Mouse (Mus musculus): ENCODE data around the gene Slc22a23. TPM values are rescaled to one million over a fixed set of nuclear protein-coding genes. Genes with fewer than 3 reads are reported as not detected.
A peak's percentile ranks its signal among the peaks of the same experiment; 100 is the strongest.

The Slc22a23 gene
- total and polyA plus RNA-seq, 2 experiments from 2014 or later: 14.9 to 145 TPM

DNA sequence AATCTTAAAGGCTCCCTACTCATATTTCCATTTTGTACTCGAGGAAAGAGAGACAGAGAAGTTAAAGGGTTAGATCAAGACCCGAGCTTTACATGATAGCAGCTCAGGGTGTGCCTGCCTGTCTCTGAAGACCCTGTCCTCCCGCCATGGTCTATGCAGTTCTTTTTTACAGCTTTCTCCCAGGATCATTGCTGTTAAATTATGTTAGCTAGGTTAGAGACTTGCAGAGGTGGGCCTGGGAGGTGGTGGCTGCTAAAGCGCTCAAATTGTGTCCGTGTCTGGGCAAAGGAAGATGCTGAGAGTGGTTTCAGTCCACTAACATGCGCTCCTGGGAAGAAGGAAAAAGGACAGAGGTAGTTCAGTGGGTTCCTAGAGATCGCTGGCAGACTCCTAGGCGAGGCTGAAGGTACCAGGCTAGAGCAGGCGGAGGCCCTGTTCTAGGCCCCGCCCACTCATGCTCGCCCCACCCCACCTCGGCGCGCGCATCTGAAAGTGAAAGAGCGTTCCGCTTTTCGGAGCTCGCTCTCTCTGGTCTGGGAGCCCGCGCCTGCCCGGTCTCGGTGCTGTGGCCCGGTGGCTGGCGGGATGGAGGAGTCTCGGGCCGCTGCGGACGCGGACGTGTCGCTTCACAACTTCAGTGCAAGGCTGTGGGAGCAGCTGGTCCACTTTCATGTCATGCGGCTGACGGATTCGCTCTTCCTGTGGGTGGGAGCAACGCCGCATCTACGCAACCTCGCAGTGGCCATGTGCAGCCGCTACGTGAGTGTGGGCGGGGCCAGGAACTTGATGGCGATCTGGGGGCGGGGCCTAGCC is 182.3 kb downstream of the Slc22a23 start, which contains the start of gene Psmg4:
Gene Psmg4 (plus strand): TSS at position 474 of the 813 bp plus-strand sequence.
- peak; percentile 96 for ATAC-seq (ENCODE audit: low FRiP score)
- Histone ChIP-seq H3K4me2 (ENCODE audit: low read depth, low read length, poor library complexity, severe bottlenecking) (peak within 1 kb of the TSS; percentile 81), H3K4me1 (ENCODE audit: insufficient read depth, low read length) (no peaks in the 10 kb centered on the region), H3K9ac (replicated peaks; ENCODE audit: low read length, poor library complexity, severe bottlenecking) (peak within 1 kb of the TSS; percentile 64), H3K36me3 (ENCODE audit: insufficient read depth, low read length) (peaks cover 5% of the 10 kb centered on the region), H3K4me3 (ENCODE audit: low read depth, low read length) (peak within 1 kb of the TSS; percentile 66), H3K27me3 (ENCODE audit: insufficient read depth, low read length) (no peaks in the 10 kb centered on the region), H3K27ac (ENCODE audit: low read depth, low read length) (peak within 1 kb of the TSS; percentile 86), H3K9me3 (ENCODE audit: low read length) (no peaks in the 10 kb centered on the region)
- TF ChIP-seq CTCF (IDR thresholded peaks at IDR 0.05): no peak
- DNase-seq (ENCODE audit: low spot score): peak; percentile 92
- 4% methylated on average over 44 of the region's 44 CpGs for WGBS

- Histone ChIP-seq H3K4me1 (ENCODE audit: insufficient read depth, low read length) (no peaks in the 10 kb centered on the region), H3K36me3 (ENCODE audit: insufficient read depth, low read length) (no peaks in the 10 kb centered on the region), H3K9me3 (ENCODE audit: low read length) (no peaks in the 10 kb centered on the region), H3K27me3 (ENCODE audit: insufficient read depth, low read length) (no peaks in the 10 kb centered on the region), H3K27ac (ENCODE audit: low read depth, low read length) (no peak overlapping the region), H3K9ac (replicated peaks; ENCODE audit: low read length, poor library complexity, severe bottlenecking) (no peak overlapping the region), H3K4me2 (ENCODE audit: low read depth, low read length, poor library complexity, severe bottlenecking) (no peak overlapping the region), H3K4me3 (ENCODE audit: low read depth, low read length) (no peak overlapping the region)
- no peak for ATAC-seq (ENCODE audit: low FRiP score)
- DNase-seq (ENCODE audit: low spot score): no peak
- TF ChIP-seq CTCF (IDR thresholded peaks at IDR 0.05): no peak
- 97% methylated on average over 1 of the region's 1 CpGs for WGBS
These were observed 185.1 kb downstream of the Slc22a23 start for GRCm38 (mm10) chr13:34159926-34160325.

DNA sequence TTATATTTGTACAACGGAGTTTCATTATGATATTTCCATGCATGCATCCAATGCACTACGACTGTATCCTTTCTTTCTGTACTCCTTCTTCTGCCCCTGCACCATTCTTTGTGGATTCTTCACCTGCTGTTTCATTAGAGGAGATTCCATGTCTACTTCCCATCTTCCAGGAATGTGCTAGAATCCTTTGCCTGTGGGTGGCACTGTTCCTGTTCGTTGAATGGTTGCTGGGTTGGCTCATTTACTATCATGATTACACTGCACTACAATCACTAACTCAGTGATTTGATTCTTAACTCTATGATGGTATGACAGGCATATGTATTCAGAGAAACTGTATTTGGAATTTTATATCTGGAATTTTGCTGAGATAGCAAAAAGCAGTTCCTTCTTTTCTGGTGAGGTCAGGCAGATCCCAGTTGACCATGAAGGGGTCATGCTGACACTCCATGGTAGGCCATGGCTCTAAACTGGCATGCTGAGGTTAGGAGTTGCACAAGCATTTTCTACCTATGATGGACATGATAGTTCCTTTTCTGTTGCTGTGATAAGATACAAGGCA is 187.3 kb downstream of the Slc22a23 start:
- no peak overlapping the region for H3K4me3 ChIP-seq (ENCODE audit: low read depth, low read length)
- no peaks in the 10 kb centered on the region for H3K27me3 ChIP-seq (ENCODE audit: insufficient read depth, low read length)
- H3K36me3 ChIP-seq (ENCODE audit: insufficient read depth, low read length): no peaks in the 10 kb centered on the region
- H3K9ac ChIP-seq (replicated peaks; ENCODE audit: low read length, poor library complexity, severe bottlenecking): no peak overlapping the region
- no peak overlapping the region for H3K4me2 ChIP-seq (ENCODE audit: low read depth, low read length, poor library complexity, severe bottlenecking)
- no peaks in the 10 kb centered on the region for H3K9me3 ChIP-seq (ENCODE audit: low read length)
- DNase-seq (ENCODE audit: low spot score) (no peak), ATAC-seq (ENCODE audit: low FRiP score) (no peak)
- WGBS: 88% methylated on average over 3 of the region's 3 CpGs
- H3K4me1 ChIP-seq (ENCODE audit: insufficient read depth, low read length): no peaks in the 10 kb centered on the region
- no peak overlapping the region for H3K27ac ChIP-seq (ENCODE audit: low read depth, low read length)
- TF ChIP-seq CTCF (IDR thresholded peaks at IDR 0.05): peak; percentile 52

DNA sequence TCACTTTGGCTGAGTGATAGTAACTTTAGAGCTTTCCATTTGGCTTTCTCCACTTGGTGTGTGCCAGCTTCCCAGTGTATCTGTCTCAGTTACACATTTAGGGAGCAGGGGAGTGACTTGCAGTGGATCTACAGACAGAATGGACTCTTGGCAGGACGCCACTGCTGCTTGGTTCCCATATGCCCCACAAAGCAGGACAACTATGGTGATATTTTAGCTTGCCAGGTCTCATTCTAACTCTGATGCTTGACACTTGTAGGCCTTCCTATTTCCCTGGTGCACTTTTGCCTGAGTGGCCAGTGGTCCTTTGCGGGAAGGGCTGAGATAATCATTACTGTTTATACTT is 188.2 kb downstream of the Slc22a23 start:
- ATAC-seq (ENCODE audit: low FRiP score) (no peak), DNase-seq (ENCODE audit: low spot score) (peak; percentile 80)
- Histone ChIP-seq H3K9me3 (ENCODE audit: low read length) (no peaks in the 10 kb centered on the region), H3K27ac (ENCODE audit: low read depth, low read length) (no peak overlapping the region; the same call in 1 of the 2 replicates), H3K36me3 (ENCODE audit: insufficient read depth, low read length) (no peaks in the 10 kb centered on the region), H3K4me3 (ENCODE audit: low read depth, low read length) (no peak overlapping the region), H3K4me1 (ENCODE audit: insufficient read depth, low read length) (no peaks in the 10 kb centered on the region), H3K9ac (replicated peaks; ENCODE audit: low read length, poor library complexity, severe bottlenecking) (no peak overlapping the region), H3K4me2 (ENCODE audit: low read depth, low read length, poor library complexity, severe bottlenecking) (no peak overlapping the region), H3K27me3 (ENCODE audit: insufficient read depth, low read length) (no peaks in the 10 kb centered on the region)
- WGBS: 64% methylated on average over 2 of the region's 2 CpGs
- TF ChIP-seq CTCF (IDR thresholded peaks at IDR 0.05): no peak

DNA sequence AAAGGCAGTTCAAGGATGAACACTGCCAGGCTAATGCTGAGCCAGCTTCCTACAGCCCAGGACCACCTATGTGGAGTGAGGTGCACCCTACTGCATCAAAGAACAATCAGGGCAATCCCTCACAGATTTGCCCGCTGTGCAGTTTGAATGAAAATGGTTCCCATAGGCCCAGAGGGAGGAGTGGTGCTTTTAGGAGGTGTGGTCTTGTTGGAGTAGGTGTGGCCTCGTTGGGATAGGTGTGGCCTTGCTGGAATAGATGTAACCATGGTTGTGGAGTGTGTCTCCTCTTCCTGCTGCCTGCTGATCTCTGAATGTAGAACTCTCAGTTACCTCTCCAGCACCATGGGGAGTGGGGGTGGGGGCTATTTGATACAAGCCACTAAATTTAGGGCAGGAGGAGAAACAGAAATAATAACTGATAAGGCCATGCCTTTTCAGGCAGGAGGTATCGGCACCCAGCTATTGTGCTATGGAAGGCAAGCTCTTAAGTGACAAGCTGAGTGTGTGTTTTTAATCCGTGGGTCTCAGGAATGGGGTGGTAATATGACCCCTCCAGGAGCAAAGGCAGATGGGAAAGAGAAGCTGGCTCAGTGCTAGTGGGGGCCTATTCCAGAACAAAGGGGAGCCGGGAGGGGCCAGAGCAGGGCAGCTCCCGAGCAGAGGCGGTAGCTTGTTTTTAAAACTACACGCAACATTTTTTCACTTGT is 188.7 kb downstream of the Slc22a23 start:
- ATAC-seq (ENCODE audit: low FRiP score) (no peak), DNase-seq (ENCODE audit: low spot score) (no peak)
- Histone ChIP-seq H3K27me3 (ENCODE audit: insufficient read depth, low read length) (no peaks in the 10 kb centered on the region), H3K36me3 (ENCODE audit: insufficient read depth, low read length) (no peaks in the 10 kb centered on the region), H3K27ac (ENCODE audit: low read depth, low read length) (no peak overlapping the region; the same call in 1 of the 2 replicates), H3K4me3 (ENCODE audit: low read depth, low read length) (no peak overlapping the region), H3K9me3 (ENCODE audit: low read length) (no peaks in the 10 kb centered on the region), H3K9ac (replicated peaks; ENCODE audit: low read length, poor library complexity, severe bottlenecking) (no peak overlapping the region), H3K4me2 (ENCODE audit: low read depth, low read length, poor library complexity, severe bottlenecking) (no peak overlapping the region), H3K4me1 (ENCODE audit: insufficient read depth, low read length) (no peaks in the 10 kb centered on the region)
- TF ChIP-seq CTCF (IDR thresholded peaks at IDR 0.05): no peak
- WGBS: 58% methylated on average over 8 of the region's 8 CpGs

DNA sequence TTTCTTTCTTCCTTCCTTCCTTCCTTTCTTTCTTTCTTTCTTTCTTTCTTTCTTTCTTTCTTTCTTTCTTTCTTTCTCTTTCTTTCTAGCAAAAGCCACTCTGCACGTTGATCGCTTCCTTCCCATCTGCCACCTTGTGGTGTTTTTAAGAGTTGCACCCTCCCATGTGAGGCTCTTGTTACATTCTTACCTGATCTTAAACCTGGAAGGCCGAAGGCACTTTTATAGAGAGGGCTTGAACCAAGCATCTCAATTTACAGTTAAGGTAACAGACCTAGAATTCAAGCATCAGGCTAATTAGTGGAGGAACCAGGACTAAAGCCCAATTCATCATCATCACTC is 190.1 kb downstream of the Slc22a23 start:
- peak; percentile 83 for DNase-seq (ENCODE audit: low spot score)
- TF ChIP-seq CTCF (IDR thresholded peaks at IDR 0.05): peak; percentile 85
- 20% methylated on average over 3 of the region's 3 CpGs for WGBS
- Histone ChIP-seq H3K36me3 (ENCODE audit: insufficient read depth, low read length) (no peaks in the 10 kb centered on the region), H3K4me1 (ENCODE audit: insufficient read depth, low read length) (no peaks in the 10 kb centered on the region), H3K4me2 (ENCODE audit: low read depth, low read length, poor library complexity, severe bottlenecking) (peak overlapping the region; percentile 36), H3K9me3 (ENCODE audit: low read length) (no peaks in the 10 kb centered on the region), H3K27ac (ENCODE audit: low read depth, low read length) (peak overlapping the region; percentile 68), H3K27me3 (ENCODE audit: insufficient read depth, low read length) (no peaks in the 10 kb centered on the region), H3K9ac (replicated peaks; ENCODE audit: low read length, poor library complexity, severe bottlenecking) (no peak overlapping the region; the same call in 1 of the 2 replicates), H3K4me3 (ENCODE audit: low read depth, low read length) (peak overlapping the region; percentile 21)
- ATAC-seq (ENCODE audit: low FRiP score): no peak

All from midbrain, postnatal 0 days (tissue).